Mouse (Mus musculus): ENCODE measurements at regions not wholly inside any gene's neighbourhood (a gene's known extent, or its start where the extent isn't known, plus 50 kb on each side); places are given as distances from the start of the nearest gene placed in this dataset.

DNA sequence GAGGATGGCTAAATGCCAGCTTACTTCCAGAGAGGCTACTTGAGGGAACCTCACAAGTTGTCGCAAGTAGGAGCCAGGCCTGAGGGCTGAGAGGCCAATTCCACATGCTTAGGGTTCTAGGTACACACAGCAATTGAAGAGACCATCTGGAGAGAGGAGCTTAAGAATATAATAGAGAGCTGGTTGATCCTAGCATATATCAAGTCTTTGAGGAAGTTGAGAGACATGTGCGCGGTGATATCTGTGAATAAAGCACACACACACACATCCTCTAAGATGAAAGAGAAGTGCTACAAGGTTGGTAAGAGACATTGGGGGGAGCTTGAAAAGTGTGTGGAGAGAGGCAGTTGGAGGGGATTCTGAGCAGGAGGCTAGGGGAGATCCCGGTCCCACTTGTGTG is 189.5 kb downstream of the Zfp462 start:
- no peak for DNase-seq (ENCODE audit: low spot score in 2 of 2)

DNA sequence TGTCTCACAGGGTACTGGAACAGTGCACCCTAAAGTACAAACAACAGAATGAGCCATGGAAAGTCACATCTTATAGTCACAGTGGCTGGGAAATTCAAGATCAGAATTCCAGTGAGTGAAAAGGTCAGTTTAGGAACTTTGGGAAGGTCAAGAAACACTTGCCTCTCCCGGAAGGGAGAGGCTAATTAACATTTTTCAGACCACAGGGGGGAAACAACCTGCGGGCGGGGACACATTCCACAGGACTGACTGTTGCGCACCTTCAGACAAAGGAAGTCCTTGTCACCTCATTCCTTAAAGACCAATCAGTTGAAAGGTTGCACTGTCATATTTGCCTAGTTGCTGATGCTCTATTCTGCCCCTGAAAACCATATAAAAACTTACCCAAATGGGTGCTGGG is 189.9 kb downstream of the Zfp462 start:
- DNase-seq (ENCODE audit: low spot score in 2 of 2) = no peak

DNA sequence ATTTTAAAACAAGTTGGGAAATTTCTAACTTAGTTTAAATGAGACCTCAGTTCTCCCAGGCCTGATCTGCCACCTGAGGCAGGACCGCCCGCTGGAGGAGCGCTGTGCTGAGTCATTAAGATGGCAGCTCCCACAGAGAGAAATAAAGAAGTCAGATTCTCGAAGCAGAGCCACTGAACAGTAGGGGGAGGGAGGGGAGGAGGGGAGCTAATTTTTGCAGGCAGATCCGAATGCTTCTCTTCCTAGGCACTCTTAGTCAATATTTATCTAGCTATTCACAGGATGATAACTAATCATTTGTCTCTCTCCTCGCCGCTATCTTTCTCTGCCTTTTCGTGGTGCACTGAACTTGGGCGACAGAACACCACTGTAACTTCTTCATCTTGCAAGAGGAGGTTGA is 191.4 kb downstream of the Zfp462 start:
- no peak for DNase-seq (ENCODE audit: low spot score in 2 of 2)

DNA sequence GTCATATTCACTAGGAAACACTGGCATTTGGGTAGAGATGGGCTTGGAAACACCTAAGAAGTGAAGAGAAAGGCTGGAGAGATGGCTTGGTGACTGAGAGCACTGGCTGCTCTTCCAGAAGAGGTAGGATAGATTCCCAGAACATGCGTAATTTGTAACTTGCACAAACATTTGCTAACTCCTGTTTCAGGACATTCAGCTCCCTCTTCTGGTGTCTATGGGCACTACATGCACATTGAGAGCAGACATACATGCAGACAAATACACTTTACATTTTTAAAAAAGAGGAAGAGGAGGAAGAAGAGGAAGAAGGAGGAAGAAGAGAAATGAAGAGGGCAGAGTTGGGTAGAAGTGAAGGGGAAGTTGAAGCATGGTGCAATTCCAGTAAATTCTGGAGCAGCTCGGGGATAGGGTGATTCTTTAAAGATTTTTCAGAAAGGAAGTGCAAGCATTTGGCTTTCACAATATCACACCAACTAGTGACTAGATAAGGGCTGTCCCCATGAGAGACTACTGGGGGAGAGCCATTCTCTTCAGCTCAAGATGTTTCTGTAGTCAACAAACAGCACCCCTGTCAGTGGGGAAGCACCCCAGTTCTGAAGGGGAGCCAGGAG is 193.0 kb downstream of the Zfp462 start:
- no peak for DNase-seq (ENCODE audit: low spot score in 2 of 2)

DNA sequence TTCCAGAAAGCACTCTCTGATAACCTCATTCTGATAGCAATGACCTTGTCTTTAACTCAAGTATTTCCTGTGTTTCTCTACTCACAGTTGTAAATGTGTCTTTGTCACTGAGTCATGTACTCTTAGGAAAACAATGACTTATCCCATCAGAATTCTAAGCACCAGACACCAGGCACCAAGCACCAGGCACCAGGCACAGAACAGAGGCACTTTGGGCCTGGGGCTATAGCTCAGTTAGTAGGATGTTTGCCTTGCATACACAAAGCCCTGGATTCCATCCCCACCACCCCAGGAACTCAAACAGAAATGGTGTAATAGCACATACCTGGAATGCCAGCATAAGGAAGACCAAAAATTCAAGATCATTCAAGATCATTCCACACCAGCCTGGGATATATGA is 196.5 kb downstream of the Zfp462 start:
- no peak for DNase-seq (ENCODE audit: low spot score in 2 of 2)

DNA sequence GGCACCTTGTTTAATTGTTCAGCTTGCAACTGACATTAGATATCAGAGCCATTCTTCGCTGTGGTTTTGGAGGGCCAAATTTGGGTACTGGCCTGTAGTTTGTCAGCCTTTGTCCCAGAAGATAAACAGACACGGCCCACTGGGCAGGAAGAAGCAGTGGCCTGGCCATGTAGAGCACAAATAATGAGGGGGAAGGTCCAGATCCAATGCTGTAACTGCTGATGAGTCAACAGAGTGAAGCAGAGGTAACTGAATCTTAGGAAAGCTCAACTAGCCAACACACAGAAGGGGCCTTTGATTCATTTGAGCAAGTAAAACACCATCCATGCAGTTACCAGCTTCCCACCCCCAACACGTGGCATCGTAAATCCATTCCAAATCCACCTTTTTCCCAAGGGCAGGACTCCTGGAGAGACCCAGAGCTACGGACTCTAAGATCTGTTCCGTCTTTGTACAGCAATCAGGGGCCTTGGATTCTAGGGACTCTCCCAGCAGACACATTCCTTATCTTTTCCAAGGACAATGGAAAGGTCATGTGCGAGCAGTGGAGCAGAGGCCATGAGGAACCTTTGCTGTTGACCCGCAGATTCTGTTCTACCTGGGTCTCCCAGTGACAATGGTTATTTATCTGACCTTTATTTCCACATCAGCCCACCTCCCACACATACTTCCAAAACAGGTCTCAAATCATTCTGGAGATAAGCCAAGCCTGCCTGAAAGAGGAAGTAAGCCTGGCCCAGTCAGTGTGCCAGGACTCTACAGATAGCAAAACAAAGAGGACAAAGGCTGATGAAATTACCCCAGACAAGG is 197.3 kb downstream of the Zfp462 start:
- no peak for DNase-seq (ENCODE audit: low spot score in 2 of 2)

DNA sequence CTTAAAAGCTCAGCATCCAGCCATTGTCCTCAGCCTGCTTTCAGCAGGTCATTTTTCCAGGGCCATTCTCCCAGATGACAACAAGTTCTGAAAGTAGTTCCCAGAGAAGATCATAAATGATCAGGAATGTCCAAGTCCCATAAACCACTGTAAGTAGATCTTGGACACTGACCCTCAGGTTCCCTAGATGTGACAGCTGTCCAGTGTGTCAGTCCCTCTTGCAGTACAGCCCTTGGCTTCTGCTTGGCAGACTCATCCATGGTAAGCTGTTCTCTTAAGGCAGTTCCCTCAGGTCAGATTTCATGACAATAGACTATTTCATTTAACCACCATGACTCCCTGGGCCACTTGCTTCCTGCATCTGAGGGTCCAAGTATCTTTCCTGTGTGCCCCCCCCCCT is 198.6 kb downstream of the Zfp462 start:
- no peak for DNase-seq (ENCODE audit: low spot score in 2 of 2)

DNA sequence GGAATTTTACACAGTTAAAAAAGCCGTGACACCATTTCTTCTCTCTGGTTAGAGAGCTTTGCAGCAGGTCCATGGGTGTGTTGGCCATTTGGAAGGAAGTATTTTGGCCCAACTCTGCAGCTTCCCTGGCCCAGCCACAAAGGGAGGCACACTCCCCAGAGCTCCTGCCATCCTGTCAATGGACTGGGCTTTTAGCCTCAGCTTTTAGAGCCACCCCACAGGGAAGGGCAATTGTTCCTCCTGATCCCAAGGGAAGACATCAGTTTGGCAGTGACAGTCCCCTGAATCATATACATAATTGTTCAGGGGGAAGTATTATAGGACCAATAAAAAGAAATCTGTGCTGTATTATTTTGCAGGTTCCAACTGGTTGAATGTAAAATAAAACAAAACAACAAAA is 200.1 kb downstream of the Zfp462 start:
- DNase-seq (ENCODE audit: low spot score in 2 of 2) = no peak

DNA sequence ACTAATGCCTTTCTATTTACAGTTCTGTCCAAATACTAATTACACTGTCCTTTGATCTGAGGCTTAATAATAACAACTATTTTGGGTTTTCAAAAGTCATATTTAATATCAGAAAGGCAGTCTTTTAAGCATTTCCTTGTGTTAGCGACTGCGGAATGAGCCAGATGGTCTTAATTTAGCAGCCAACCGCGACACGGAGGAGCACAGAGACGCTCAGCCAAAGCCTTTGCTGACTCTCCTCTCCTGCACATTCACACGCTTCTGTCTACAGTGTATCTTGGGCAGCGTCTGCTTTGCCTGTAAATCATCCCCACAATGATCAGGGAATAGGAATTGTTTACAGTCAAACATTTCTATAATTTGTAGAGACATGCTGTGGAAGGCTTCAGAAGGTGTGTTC is 201.1 kb downstream of the Zfp462 start:
- DNase-seq (ENCODE audit: low spot score in 2 of 2) = no peak

DNA sequence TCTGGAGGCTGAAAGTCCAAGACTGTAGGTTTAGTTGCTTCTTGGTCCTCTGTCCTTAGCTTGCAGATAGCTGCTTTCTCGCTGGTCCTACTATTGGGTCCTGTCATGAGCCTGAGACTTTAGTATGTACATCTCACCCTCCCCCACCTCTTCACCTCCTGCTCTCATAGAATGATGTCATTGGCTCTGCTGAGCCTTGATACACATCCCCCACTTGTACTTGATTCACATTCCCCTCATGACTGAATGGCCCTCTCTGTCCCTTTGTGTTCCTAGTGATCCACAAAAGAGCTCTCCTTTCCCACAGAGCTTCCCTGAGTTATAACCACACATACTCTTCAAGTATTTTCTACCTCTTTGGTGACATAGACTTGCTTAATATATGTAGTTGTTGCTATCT is 201.5 kb upstream of the Rad23b start:
- no peak for DNase-seq (ENCODE audit: low spot score in 2 of 2)

DNA sequence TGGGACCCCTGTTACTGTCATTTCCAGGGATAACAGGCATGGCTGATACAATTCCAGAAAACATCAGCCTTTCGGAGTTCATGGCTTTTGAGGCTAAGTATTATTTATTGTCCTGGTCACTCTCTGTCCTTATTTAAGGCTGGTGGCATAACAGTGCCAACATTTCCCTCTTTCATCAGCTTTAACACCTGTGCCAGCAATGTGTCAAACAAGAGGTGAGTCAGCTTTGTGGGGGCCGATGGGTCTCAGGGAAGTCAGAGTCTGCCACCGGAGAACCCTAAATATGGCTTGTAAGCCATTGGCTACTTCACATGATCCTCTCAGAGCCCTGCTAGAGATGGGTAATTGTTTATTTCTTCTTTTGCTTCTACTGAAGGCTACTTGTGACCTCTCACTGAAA is 195.3 kb upstream of the Rad23b start:
- DNase-seq (ENCODE audit: low spot score in 2 of 2) = no peak

DNA sequence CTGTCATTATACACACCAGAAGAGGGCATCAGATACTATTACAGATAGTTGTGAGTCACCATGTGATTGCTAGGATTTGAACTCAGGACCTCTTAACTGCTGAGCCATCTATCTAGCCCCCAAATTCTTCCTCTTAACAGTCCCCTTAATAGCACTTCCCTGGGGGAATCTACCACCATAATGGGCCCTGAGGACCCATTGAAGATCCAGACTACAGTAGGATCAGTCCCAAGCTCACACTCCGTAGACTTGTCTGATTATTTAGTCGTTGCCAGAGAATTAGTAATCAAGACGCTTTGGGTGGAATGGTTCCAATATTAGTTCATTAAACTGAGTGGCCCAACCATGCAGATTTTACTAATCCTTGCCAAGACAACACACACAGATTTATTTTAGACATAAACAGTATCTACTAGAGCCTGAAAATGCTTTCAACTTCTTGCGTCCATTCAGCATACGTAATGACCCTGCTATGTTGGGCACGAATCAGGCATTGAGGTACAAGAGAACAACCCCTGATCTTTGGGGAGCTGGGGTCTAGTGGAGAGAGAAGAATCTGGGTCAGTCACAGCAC is 191.6 kb upstream of the Rad23b start:
- DNase-seq (ENCODE audit: low spot score in 2 of 2) = no peak

DNA sequence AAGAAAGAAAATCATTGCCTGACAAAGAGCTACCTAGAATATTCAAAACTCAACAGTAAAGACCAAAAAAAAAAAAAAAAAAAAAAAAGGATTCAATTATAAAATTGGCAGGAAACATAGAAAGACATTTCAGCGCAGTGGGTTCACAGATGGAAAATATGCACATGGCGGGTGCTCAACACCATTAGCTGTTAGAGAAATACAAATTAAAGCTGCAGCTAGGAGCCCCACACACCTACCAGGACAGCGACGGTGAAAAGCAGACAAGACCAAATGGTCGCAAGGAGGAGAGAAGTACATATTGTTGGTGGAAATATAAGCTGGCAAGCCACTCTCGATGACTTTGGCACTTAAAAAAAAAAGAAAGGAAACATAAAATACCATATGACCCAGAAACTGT is 183.6 kb upstream of the Rad23b start:
- no peak for DNase-seq (ENCODE audit: low spot score in 2 of 2)

DNA sequence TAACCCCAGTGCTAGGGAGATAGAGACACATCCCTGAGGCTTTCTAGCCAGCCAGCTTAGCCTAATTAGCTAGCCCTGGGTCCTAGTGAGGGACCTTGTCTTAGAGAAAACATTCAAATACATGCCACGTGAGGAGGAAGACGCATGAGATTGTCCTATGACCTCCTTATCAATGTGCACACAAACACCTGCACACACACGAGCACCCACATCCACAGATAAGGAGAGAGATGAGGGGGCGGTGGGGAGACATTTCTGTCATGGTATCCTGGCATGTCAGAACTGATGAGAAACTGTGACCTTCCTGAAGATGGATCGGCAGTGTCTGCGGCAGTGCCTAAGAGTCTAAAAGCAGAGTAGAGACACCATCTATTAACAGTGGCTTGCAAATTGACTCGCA is 180.8 kb upstream of the Rad23b start:
- no peak for DNase-seq (ENCODE audit: low spot score in 2 of 2)

DNA sequence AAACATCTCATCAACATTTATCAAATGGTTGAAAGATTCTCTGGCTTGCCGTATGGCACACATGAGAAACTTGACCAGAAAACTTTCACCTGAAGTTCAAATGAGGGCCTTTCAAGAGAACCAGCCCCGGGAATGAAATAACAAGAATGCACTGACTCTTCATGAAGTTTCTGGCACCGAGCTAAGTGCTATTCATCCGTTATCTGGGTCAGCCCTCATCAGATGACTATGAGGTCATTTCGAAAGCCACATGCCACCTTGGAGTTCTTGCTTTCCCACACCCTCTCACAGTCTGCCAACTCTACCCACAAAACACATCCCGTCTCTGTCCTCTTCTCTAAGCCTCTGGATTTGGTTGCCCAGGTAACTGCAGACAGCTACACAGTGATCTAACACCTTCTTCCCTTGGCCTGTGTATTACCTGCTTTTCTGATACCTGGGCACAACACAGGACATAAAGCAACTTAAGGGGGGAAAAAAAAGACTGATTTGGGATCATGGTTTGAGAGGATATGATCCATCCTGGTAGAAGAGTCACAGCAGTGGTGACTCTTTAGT is 177.4 kb upstream of the Rad23b start:
- no peak for DNase-seq (ENCODE audit: low spot score in 2 of 2)

DNA sequence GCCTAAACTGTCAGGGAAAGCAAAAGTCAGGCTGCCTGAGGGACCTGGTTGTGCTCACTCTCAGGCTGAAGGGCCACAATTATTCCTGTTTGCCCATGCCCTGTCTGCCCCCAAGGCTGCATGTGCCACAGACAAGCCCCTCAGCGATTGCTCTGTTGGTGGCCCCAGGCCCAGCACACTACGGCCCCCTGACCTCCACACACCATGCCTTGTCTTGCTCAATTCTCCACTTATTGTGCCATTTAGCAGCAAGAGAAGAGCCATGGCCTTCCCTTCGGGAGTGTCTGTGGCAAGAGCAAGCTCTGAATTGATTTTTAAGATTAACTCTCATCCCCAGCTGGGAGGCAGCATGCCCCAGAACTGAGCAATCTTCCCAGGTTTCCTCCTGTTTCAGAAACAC is 173.8 kb upstream of the Rad23b start:
- DNase-seq (ENCODE audit: low spot score in 2 of 2) = no peak

DNA sequence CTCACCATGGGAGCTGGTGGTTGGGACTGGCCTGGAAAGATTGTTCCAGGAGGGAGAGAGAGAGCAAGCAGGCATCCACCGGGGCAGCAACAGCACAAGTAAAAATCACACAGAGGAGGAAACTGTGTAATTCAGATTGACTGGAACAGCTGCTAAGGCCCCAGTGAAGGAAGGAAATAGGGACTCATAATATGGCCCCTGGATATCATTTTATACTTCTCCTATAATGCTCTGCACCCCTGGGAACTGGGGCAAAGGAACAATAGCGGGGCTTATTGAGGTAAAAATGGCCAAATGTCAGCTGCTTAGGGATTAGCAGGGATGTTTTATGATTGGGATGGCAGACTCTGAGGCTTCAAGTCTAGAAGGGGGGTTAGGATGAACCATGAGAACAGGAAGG is 170.4 kb upstream of the Rad23b start:
- no peak for DNase-seq (ENCODE audit: low spot score in 2 of 2)

DNA sequence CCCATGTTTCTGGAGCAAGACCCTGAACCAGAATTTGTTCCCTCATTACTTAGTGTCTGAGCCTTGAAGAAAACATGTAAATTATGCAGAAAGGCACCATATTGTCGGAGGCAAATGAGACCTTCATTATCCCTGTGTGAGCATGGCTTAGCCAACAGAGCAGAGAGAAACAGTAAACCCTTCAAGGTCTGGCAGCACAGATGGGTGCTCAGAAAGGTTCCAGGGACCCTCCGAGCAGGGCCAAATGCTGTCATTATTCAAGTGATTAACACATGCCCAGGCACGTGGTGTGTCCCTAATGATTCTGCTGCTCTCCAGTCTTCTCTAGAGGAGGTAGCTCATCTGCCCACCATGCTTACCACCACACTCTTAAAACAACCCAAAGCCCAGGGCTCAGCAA is 166.3 kb upstream of the Rad23b start:
- DNase-seq (ENCODE audit: low spot score in 2 of 2) = no peak

DNA sequence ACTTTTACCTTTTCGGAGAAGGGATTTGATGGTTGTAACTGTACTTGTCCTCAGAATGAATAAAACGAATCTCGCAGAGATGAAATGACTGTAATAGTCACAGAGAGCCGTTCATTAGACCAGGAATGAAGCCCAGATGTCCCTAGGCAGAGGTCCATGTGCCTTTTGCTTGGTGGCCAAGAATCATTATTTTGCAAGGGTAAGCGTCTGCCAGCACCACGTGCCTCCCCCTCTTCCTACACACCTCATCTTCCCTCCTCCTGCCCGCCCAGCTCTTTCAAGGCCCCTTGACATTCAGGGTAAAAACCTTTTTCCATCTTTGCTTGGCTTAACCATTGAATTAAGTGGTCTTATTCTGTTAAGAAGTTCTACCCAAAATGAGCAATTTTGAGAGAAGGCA is 161.1 kb upstream of the Rad23b start:
- DNase-seq (ENCODE audit: low spot score in 2 of 2) = no peak

DNA sequence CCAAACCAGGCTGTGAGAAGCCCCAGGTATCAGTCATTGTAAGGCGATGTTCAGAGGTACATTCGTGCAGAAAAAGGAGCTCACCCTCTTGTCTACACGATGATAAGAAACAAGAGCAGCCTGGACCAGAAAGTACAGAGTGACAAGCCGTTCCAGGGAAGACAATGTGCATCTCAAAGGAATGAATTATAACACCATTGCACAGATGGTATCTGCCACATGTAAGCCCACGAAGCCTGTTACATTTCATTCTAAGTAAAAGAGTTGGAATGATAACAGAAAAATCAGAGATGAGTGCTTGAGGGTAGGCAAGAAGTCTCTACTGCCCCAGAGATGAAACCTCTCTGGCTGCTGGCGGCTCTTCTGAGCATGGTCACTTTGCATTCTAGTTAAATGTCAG is 159.3 kb upstream of the Rad23b start:
- no peak for DNase-seq (ENCODE audit: low spot score in 2 of 2)

DNA sequence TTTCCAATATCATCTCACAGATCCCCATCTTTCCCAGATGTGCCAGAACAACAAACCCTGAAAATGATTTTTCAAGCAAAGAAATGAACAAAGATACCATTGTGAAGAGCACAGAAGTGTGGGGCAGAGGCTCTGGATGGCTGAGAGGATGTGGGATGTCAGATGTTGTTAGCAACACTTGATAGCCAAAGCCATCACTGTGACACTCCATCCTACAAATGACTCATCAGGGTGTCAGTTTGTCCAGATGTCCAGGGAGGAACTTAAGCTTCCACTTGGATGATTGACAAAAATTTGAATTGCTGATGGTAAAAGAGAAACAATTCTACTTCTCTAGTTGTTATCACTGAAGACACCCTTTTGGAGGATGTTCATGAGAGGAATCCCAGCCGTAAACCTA is 155.8 kb upstream of the Rad23b start:
- no peak for DNase-seq (ENCODE audit: low spot score in 2 of 2)

DNA sequence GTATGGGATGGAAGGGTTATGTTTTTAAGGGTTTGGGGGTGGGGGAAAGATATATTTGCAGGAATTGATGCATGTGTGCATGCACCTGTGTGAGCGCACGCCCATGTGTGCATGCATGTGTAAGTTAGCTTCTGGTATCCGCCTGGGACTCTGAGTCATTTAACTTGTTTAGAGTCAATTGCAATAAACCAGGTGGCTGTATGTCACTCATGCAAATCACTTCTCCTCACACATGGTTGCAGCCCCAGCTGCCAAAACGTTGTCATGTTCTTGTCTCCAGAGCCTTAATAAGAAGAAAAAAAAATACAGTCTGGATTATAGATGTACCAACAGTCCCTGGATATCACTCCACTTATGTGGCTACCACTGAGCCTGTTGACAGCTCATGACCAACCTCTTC is 155.3 kb upstream of the Rad23b start:
- no peak for DNase-seq (ENCODE audit: low spot score in 2 of 2)
